Mouse (Mus musculus) midbrain, embryonic 16.5 days (tissue): ENCODE data around the gene Lrp1. TPM values are rescaled to one million over a fixed set of nuclear protein-coding genes. Genes with fewer than 3 reads are reported as not detected.
"Not testable (repeated sequence)": the region's sequence is repeated elsewhere in the genome, so short reads cannot be mapped to it uniquely, and the experiment has no call there.

ENCODE experiments used
- ATAC-seq: fragments of 200-750 bp; cut with Nextera tagmentation; 2 replicates; pipeline ENCODE4 v1.8.0; 2017; ENCODE audit warnings: moderate TSS enrichment
- H3K27ac ChIP-seq: fragments of 300-500 bp; sonication (generic); 2 replicates; pipeline ENCODE4 v1.5.1; 2014; ENCODE audit warnings: mild to moderate bottlenecking, low read length, mixed read lengths
- H3K27me3 ChIP-seq: fragments of 300-500 bp; sonication (generic); 2 replicates; pipeline ENCODE4 v1.6.1; 2014; ENCODE audit warnings: low read depth, low read length, mixed read lengths; ENCODE audit not compliant: control insufficient read depth, insufficient read depth
- H3K36me3 ChIP-seq: fragments of 300-500 bp; sonication (generic); 2 replicates; pipeline ENCODE4 v1.6.1; 2014; ENCODE audit warnings: mild to moderate bottlenecking, low read length, moderate library complexity, mixed read lengths; ENCODE audit not compliant: control insufficient read depth, insufficient read depth
- H3K4me1 ChIP-seq: fragments of 300-500 bp; sonication (generic); 2 replicates; pipeline ENCODE4 v1.6.1; 2014; ENCODE audit warnings: mild to moderate bottlenecking, low read length, mixed read lengths; ENCODE audit not compliant: control insufficient read depth, insufficient read depth
- H3K4me2 ChIP-seq: fragments of 300-500 bp; sonication (generic); 2 replicates; pipeline ENCODE4 v1.6.1; 2014; ENCODE audit warnings: mild to moderate bottlenecking, low read length, mixed read lengths
- H3K4me3 ChIP-seq: fragments of 300-500 bp; sonication (generic); 2 replicates; pipeline ENCODE4 v1.5.1; 2014; ENCODE audit warnings: low read depth, mild to moderate bottlenecking, low read length, moderate library complexity, mixed read lengths
- H3K9ac ChIP-seq: fragments of 300-500 bp; sonication (generic); 2 replicates; pipeline ENCODE4 v1.6.1; 2014; ENCODE audit warnings: low read depth, low read length, mixed read lengths
- H3K9me3 ChIP-seq: fragments of 300-500 bp; sonication (generic); replicated peaks from 2 replicates; pipeline ENCODE4 v1.6.1; 2014; ENCODE audit warnings: mild to moderate bottlenecking, low read length, mixed read lengths; ENCODE audit not compliant: control insufficient read depth, poor library complexity, severe bottlenecking
- WGBS: fragments of 180-500 bp; shearing (Covaris S2); extraction: QIAGEN DNeasy Blood & Tissue Kit; methylation state at CpG from one replicate; pipeline ENCODE4 v1.1.7; 2014; 5-methylcytosine and 5-hydroxymethylcytosine counted together
- polyA plus RNA-seq: library from polyadenylated mRNA; unstranded; fragments of >200 nt; fragmentation: Nextera tagmentation; extraction: Ambion mirVana; gene quantifications from 2 replicates; pipeline ENCODE4 v1.2.1, GENCODE M21; 2015

Lrp1 gene
- polyA plus RNA-seq, 1 experiment from 2014 or later: 110 TPM

- no peak overlapping the region for H3K4me2 ChIP-seq
- peaks cover 30% of the 10 kb centered on the region for H3K4me1 ChIP-seq
- no peaks in the 10 kb centered on the region for H3K9me3 ChIP-seq
- peaks cover 69% of the 10 kb centered on the region for H3K27me3 ChIP-seq
- ATAC-seq: no peak
- no peaks in the 10 kb centered on the region for H3K36me3 ChIP-seq
- no peak overlapping the region for H3K27ac ChIP-seq
- H3K4me3 ChIP-seq: no peak overlapping the region
- no peak overlapping the region for H3K9ac ChIP-seq
- 16% methylated on average over 13 of the region's 13 CpGs for WGBS
Measured at GRCm38 (mm10) chr10:127664891-127665290, 43.9 kb upstream of the Lrp1 start.

- peaks cover 30% of the 10 kb centered on the region for H3K4me1 ChIP-seq
- 11% methylated on average over 16 of the region's 16 CpGs for WGBS
- no peak overlapping the region for H3K4me3 ChIP-seq
Measured at GRCm38 (mm10) chr10:127664166-127664565, 43.2 kb upstream of the Lrp1 start.

GRCm38 (mm10) chr10:127663590-127663989, 42.6 kb upstream of the Lrp1 start:
- 29% methylated on average over 5 of the region's 5 CpGs for WGBS
- Histone ChIP-seq H3K4me1 (peaks cover 27% of the 10 kb centered on the region), H3K4me3 (no peak overlapping the region), H3K36me3 (no peaks in the 10 kb centered on the region), H3K27me3 (peaks cover 65% of the 10 kb centered on the region), H3K9me3 (no peaks in the 10 kb centered on the region), H3K4me2 (no peak overlapping the region), H3K9ac (no peak overlapping the region), H3K27ac (no peak overlapping the region)
- ATAC-seq: no peak

More at GRCm38 (mm10) chr10:127664166-127664565, 43.2 kb upstream of the Lrp1 start:
- H3K27me3 ChIP-seq: peaks cover 66% of the 10 kb centered on the region
- no peaks in the 10 kb centered on the region for H3K9me3 ChIP-seq
- H3K9ac ChIP-seq: no peak overlapping the region
- H3K36me3 ChIP-seq: no peaks in the 10 kb centered on the region
- H3K4me2 ChIP-seq: no peak overlapping the region
- no peak for ATAC-seq
- no peak overlapping the region for H3K27ac ChIP-seq

GRCm38 (mm10) chr10:127662666-127663253, 41.8 kb upstream of the Lrp1 start:
- H3K4me2 ChIP-seq: peak overlapping the region; percentile 17; the same call in 1 of the 2 replicates
- no peaks in the 10 kb centered on the region for H3K36me3 ChIP-seq
- H3K9me3 ChIP-seq: no peaks in the 10 kb centered on the region
- no peak overlapping the region for H3K4me3 ChIP-seq
- H3K9ac ChIP-seq: no peak overlapping the region
- peaks cover 62% of the 10 kb centered on the region for H3K27me3 ChIP-seq
- no peak for ATAC-seq
- H3K27ac ChIP-seq: no peak overlapping the region
- H3K4me1 ChIP-seq: peaks cover 21% of the 10 kb centered on the region
- 13% methylated on average over 19 of the region's 19 CpGs for WGBS

GRCm38 (mm10) chr10:127661915-127662663, 41.1 kb upstream of the Lrp1 start:
- ATAC-seq: no peak
- 11% methylated on average over 14 of the region's 16 CpGs for WGBS
- H3K36me3 ChIP-seq: no peaks in the 10 kb centered on the region
- H3K27me3 ChIP-seq: peaks cover 57% of the 10 kb centered on the region
- H3K4me3 ChIP-seq: no peak overlapping the region
- H3K9ac ChIP-seq: no peak overlapping the region
- peaks cover 20% of the 10 kb centered on the region for H3K4me1 ChIP-seq
- no peaks in the 10 kb centered on the region for H3K9me3 ChIP-seq
- no peak overlapping the region for H3K27ac ChIP-seq
- peak overlapping the region; percentile 17; the same call in 1 of the 2 replicates for H3K4me2 ChIP-seq

GRCm38 (mm10) chr10:127661291-127661914, 40.5 kb upstream of the Lrp1 start:
- Histone ChIP-seq H3K9ac (no peak overlapping the region), H3K36me3 (no peaks in the 10 kb centered on the region), H3K27ac (no peak overlapping the region), H3K4me3 (no peak overlapping the region), H3K9me3 (no peaks in the 10 kb centered on the region), H3K4me2 (peak overlapping the region; percentile 2; the same call in 1 of the 2 replicates), H3K4me1 (peaks cover 16% of the 10 kb centered on the region), H3K27me3 (peaks cover 51% of the 10 kb centered on the region)
- ATAC-seq: no peak
- 13% methylated on average over 14 of the region's 14 CpGs for WGBS

- no peaks in the 10 kb centered on the region for H3K36me3 ChIP-seq
- no peak overlapping the region for H3K27ac ChIP-seq
- peaks cover 11% of the 10 kb centered on the region for H3K4me1 ChIP-seq
- ATAC-seq: no peak
- no peak overlapping the region for H3K4me2 ChIP-seq
- no peak overlapping the region for H3K4me3 ChIP-seq
- peaks cover 35% of the 10 kb centered on the region for H3K27me3 ChIP-seq
- 23% methylated on average over 1 of the region's 1 CpGs for WGBS
- no peaks in the 10 kb centered on the region for H3K9me3 ChIP-seq
- H3K9ac ChIP-seq: no peak overlapping the region
Measured at GRCm38 (mm10) chr10:127659551-127659950, 38.6 kb upstream of the Lrp1 start.

- Histone ChIP-seq H3K9ac (no peak overlapping the region), H3K36me3 (no peaks in the 10 kb centered on the region), H3K27ac (no peak overlapping the region), H3K9me3 (no peaks in the 10 kb centered on the region), H3K27me3 (peaks cover 21% of the 10 kb centered on the region), H3K4me3 (no peak overlapping the region), H3K4me1 (peaks cover 11% of the 10 kb centered on the region), H3K4me2 (no peak overlapping the region)
- no peak for ATAC-seq
- WGBS: 29% methylated on average over 6 of the region's 6 CpGs
Measured at GRCm38 (mm10) chr10:127658076-127658475, 37.1 kb upstream of the Lrp1 start.

GRCm38 (mm10) chr10:127657617-127658016, 36.7 kb upstream of the Lrp1 start:
- ATAC-seq, H3K36me3 ChIP-seq, H3K9me3 ChIP-seq, H3K4me2 ChIP-seq, H3K9ac ChIP-seq, H3K27ac ChIP-seq, H3K4me3 ChIP-seq: not testable (repeated sequence)
- WGBS: 46% methylated on average over 6 of the region's 6 CpGs
- H3K27me3 ChIP-seq: peaks cover 16% of the 10 kb centered on the region
- peaks cover 10% of the 10 kb centered on the region for H3K4me1 ChIP-seq
